Mouse (Mus musculus) liver, adult (tissue): ENCODE data around the gene Ccdc105.

ENCODE experiments used
- GATA4 ChIP-seq: IDR thresholded peaks from 2 replicates; pipeline ENCODE4 v1.6.1; 2014; ENCODE audit warnings: mild to moderate bottlenecking, low read length; ENCODE audit not compliant: insufficient replicate concordance

The Ccdc105 gene

DNA sequence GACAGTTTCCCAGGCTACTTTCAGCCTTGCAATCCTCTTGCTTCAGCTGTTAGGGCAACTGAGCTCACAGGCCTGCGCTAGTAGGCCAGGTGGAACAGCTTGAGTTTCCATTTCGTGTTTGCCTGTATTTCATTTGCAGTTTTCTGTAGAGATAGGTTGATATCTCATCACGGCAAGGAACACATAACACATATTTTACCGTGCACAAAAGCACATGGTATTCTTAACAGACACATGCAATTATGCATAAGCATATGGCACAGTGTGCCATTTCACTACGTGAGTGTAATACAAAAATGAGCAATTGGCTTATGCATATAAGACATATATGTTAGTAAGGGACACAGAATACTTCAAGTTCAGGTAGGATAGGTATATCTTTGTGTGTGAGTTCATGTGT is 25.0 kb downstream of the Ccdc105 start:
- TF ChIP-seq GATA4: no peak

- no peak for TF ChIP-seq GATA4
Observed at GRCm38 (mm10) chr10:78727035-78727434, 25.8 kb downstream of the Ccdc105 start.

DNA sequence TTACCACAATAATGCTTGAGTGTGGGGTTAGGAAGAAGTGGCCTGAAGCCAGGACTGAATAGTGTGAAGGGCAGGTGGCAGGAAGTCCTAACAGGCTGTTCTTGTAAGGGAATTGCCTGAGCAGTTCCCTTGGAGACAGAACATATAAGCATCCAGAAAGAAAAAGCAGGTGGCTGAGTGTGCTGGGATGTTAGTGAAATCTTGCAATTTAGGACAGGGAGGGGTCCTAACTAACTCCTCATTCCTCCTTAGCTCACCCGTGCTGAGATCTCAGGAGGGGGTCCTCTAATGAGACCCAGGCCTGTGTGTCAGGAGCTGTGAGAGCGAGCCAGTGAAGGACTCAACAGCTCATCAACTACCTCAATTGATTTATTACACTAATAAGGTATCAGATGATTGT is 29.4 kb downstream of the Ccdc105 start:
- TF ChIP-seq GATA4: no peak

DNA sequence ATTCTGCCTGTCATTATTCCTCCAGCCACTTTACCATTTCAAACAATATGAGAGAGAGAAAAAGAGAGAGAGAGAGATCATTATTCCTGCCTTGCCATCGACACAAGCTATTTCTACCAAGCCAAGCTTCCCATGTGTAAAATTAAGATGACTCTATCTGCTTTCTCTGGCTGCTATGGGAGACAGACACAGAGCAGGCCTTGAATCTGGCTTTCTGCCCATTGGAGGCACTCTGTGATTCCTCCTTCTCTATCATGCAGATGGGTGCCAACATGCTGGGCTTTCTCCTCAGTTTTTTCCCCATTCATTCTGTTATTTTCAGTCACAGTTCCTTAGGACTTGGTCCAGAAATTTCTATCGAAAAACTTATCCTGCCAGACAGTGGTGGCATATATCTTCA is 30.2 kb downstream of the Ccdc105 start:
- TF ChIP-seq GATA4: no peak

- no peak for TF ChIP-seq GATA4
Observed at GRCm38 (mm10) chr10:78722036-78722435, 30.8 kb downstream of the Ccdc105 start.

GRCm38 (mm10) chr10:78718056-78718455 is 34.8 kb downstream of the Ccdc105 start, which contains the start of gene Casp14:
Gene Casp14, minus strand, starts transcription at chr10:78718294.
- no peak for TF ChIP-seq GATA4

DNA sequence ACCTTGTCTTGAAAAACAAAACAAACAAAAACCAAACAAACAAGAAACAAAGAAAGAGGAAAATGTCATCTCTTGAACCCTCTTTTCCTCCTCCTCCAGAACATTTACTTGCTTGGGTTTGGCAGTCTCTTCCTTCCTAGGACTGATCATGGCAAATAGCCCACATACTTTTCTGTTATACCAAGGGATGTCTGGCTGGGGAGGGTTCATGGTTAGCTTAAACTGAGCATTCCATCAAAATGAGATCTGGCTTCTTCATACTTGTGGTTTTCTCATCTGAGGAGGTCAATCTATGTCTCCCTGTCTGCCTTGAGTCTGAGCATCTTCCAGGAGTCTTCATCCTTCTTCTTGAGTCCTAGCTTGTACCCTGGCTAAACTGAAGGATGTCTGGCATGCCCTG is 36.6 kb downstream of the Ccdc105 start:
- TF ChIP-seq GATA4: no peak

DNA sequence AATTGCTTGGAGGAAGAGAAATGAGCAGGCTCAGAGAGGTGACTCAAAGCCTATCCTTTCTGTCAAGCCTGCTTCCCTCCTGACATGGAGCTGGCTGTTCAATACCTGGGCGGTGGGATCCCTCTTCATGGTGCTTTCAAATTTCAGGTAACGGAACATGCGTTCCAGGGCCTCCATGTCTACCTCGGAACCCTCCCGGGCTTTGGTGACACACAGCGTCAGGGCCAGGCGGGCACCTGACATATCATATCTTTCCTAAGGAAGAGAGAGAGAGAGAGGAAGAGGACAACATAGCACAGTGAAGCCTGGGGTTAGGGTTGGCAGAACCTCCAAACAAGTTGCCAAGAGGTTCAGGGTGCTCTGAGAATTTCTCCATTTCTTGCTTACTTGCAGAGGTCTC is 37.7 kb downstream of the Ccdc105 start:
- no peak for TF ChIP-seq GATA4

GRCm38 (mm10) chr10:78714129-78714528 is 38.7 kb downstream of the Ccdc105 start:
- TF ChIP-seq GATA4: no peak

DNA sequence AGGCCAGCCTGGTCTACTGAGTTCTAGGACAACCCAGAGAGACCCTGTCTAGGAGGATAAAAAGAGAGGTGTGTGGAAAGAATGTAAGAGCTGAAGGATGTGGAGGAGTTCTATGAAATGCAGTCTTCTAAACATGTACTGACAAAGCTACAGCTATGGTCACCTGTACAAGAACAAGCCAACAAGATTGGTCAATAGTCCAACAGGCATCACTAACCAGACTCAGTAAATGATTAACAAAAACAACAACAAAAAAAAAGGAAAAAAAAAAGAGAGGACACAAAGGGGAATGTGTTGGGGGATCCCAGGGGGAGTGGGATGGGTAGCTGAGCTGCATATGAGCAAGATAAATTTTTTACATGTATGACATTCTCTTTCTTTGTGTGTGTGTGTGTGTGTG is 42.2 kb downstream of the Ccdc105 start:
- TF ChIP-seq GATA4: no peak

GRCm38 (mm10) chr10:78700881-78701280 is 52.0 kb downstream of the Ccdc105 start:
- TF ChIP-seq GATA4: no peak
